ENCODE assay signal across 7 mouse cellular contexts in the genomic region with DNA sequence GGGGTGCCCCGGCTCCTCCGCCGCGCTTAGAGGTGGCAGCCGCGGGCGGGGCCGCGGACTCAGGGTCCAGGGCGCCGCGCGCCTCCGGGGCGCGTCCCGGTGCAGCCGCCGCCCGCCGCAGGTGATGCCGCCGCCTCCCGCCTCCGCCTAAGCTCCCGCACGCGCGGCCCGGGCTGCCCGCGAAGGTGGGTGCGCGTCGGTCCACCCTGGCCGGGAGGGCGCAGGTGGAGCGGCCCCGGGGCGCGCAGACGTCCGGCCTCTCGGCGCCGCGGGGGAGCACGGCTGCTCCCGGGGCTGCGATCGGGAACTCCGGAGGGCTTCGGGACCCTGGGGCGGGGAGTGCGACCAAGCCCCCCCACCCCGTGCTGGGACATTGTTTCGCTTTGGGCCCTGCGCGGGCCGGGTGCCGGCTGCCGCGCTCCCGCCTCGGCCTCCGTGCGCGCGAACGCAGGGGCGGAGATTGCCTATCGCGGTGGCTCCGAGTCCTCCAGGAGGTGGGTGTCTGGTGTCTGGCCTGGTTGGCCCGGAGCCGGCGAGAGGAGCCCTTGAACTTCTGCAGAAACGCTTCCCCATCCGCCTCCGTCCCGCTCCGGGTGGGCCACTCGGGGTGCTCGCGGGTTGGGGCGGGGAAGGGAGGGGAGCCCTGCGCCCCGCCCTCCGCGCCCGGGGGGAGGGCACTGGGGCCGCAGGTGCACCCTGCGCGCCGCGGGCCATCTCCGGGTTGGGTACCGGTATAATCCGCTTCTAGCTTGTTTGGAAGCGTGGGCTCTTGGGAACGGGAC. TPM values are rescaled to one million over a fixed set of nuclear protein-coding genes. Genes with fewer than 3 reads are reported as not detected.
DNase-seq lines count a peak whose midpoint lies in the region; ATAC-seq lines count a peak whose summit lies in the region.

No protein-coding gene starts in this region.

- H3K9ac ChIP-seq in intestine, embryonic 16.5 days (ENCODE audit: low read depth, low read length), result peak overlapping the region; percentile 95
- peak overlapping the region; percentile 99 for H3K9ac ChIP-seq in midbrain, embryonic 11.5 days (ENCODE audit: low read length)

- no peaks in the 10 kb centered on the region for H3K9me3 ChIP-seq in intestine, embryonic 16.5 days (ENCODE audit: control insufficient read depth, low read length)
- no peaks in the 10 kb centered on the region for H3K9me3 ChIP-seq in limb, embryonic 10.5 days (replicated peaks)
- no peaks in the 10 kb centered on the region for H3K9me3 ChIP-seq in midbrain, embryonic 11.5 days (ENCODE audit: control insufficient read depth, low read length)

- DNase-seq in adrenal gland, postnatal 10 days, result peak; percentile 92
- DNase-seq in embryo, embryonic 9.5 days (ENCODE audit: extremely low spot score), result peak; percentile 77
- DNase-seq in gastrocnemius, postnatal 4 days (ENCODE audit: low spot score in 2 of 2), result peak; percentile 44 to 72
- DNase-seq in limb, embryonic 10.5 days (ENCODE audit: low spot score), result peak; percentile 83
- DNase-seq in midbrain, embryonic 11.5 days (ENCODE audit: low spot score, missing footprints), result peak; percentile 97
- DNase-seq in right cerebral cortex, postnatal 36 days (ENCODE audit: low spot score in 2 of 2), result peak; percentile 51 to 62

- under 1% methylated on average over 81 of the region's 101 CpGs for whole genome bisulfite sequencing in intestine, embryonic 16.5 days
- under 1% methylated on average over 86 of the region's 101 CpGs for WGBS in limb, embryonic 10.5 days
- under 1% methylated on average over 85 of the region's 101 CpGs for WGBS in midbrain, embryonic 11.5 days

- peak overlapping the region; percentile 87 for H3K4me2 ChIP-seq in intestine, embryonic 16.5 days (ENCODE audit: low read depth, low read length)
- peak overlapping the region; percentile 92 for H3K4me2 ChIP-seq in midbrain, embryonic 11.5 days

- 0 out of 2 replicates have a peak, but pooled peaks cover 3% of the 10 kb centered on the region for H3K27me3 ChIP-seq in intestine, embryonic 16.5 days (replicated peaks; ENCODE audit: control insufficient read depth, insufficient read depth, low read length)
- peaks cover 23% of the 10 kb centered on the region for H3K27me3 ChIP-seq in limb, embryonic 10.5 days (ENCODE audit: low read depth, poor library complexity, severe bottlenecking)
- no peaks in the 10 kb centered on the region; the same call in 1 of the 2 replicates for H3K27me3 ChIP-seq in midbrain, embryonic 11.5 days (ENCODE audit: control insufficient read depth, insufficient read depth, low read length)

- peak; percentile 78 for ATAC-seq in intestine, embryonic 16.5 days
- ATAC-seq in midbrain, embryonic 11.5 days (ENCODE audit: low FRiP score), result peak; percentile 71

- H3K36me3 ChIP-seq in intestine, embryonic 16.5 days (ENCODE audit: control insufficient read depth, insufficient read depth, low read length), result no peaks in the 10 kb centered on the region
- peaks cover 17% of the 10 kb centered on the region for H3K36me3 ChIP-seq in limb, embryonic 10.5 days
- H3K36me3 ChIP-seq in midbrain, embryonic 11.5 days (ENCODE audit: control insufficient read depth, insufficient read depth, low read length), result no peaks in the 10 kb centered on the region

- H3K4me1 ChIP-seq in intestine, embryonic 16.5 days (ENCODE audit: control insufficient read depth, insufficient read depth, low read length), result peaks cover 23% of the 10 kb centered on the region
- H3K4me1 ChIP-seq in limb, embryonic 10.5 days, result peaks cover 29% of the 10 kb centered on the region
- peaks cover 18% of the 10 kb centered on the region for H3K4me1 ChIP-seq in midbrain, embryonic 11.5 days (ENCODE audit: control insufficient read depth, insufficient read depth, low read length)

- H3K27ac ChIP-seq in intestine, embryonic 16.5 days (ENCODE audit: low read length), result peak overlapping the region; percentile 95
- peak overlapping the region; percentile 98 for H3K27ac ChIP-seq in limb, embryonic 10.5 days
- H3K27ac ChIP-seq in midbrain, embryonic 11.5 days (ENCODE audit: low read depth, low read length), result peak overlapping the region; percentile 92

- peak overlapping the region; percentile 90 for H3K4me3 ChIP-seq in intestine, embryonic 16.5 days (ENCODE audit: low read length)
- H3K4me3 ChIP-seq in limb, embryonic 10.5 days, result peak overlapping the region; percentile 84
- H3K4me3 ChIP-seq in midbrain, embryonic 11.5 days (ENCODE audit: low read depth, low read length), result peak overlapping the region; percentile 92

RNA-seq across cellular contexts. Expression of gene Lrrc8d, which starts 0.5 kb away (rescaled TPM):
- 10 to 100 TPM; 61.3 to 77.2 TPM for total RNA-seq in adrenal gland, postnatal 10 days (2021)
- total RNA-seq in gastrocnemius, postnatal 4 days (2021), result 10 to 100 TPM; 13.8 to 19.2 TPM
- 8.9 and 10.9 TPM in 2 replicates for polyA plus RNA-seq in intestine, embryonic 16.5 days (2015; fragmentation: Nextera tagmentation; extraction: Ambion mirVana)
- 15.0 and 17.6 TPM in 2 replicates for polyA plus RNA-seq in limb, embryonic 10.5 days (2016; fragmentation: Nextera tagmentation; extraction: Ambion mirVana)
- polyA plus RNA-seq in midbrain, embryonic 11.5 days (2014; fragmentation: Nextera tagmentation; extraction: Ambion mirVana), result 24.5 and 28.8 TPM in 2 replicates

Comparison
In these comparisons a context has a peak if more than half of its experiments do, and no peak if none do; other contexts are left out.
1. Peak in every context shown above with its lines: DNase-seq, ATAC-seq, H3K4me3 ChIP-seq and H3K27ac ChIP-seq.